Mouse (Mus musculus): ENCODE measurements around the gene Cog7. TPM values are rescaled to one million over a fixed set of nuclear protein-coding genes. Genes with fewer than 3 reads are reported as not detected.

Gene Cog7
- total RNA-seq, 2 experiments from 2014 or later, result 4.2 to 4.4 TPM

- 0 out of 2 replicates have a peak, but pooled peaks have one; percentile 14 for ATAC-seq (replicated peaks; ENCODE audit: low FRiP score, poor library complexity, severe bottlenecking)
Measured at GRCm38 (mm10) chr7:121955802-121956201, 25.7 kb downstream of the Cog7 start.

- ATAC-seq (replicated peaks; ENCODE audit: low FRiP score, poor library complexity, severe bottlenecking), result no peak
Measured at GRCm38 (mm10) chr7:121954891-121955669, 26.4 kb downstream of the Cog7 start.

- ATAC-seq (replicated peaks; ENCODE audit: low FRiP score, poor library complexity, severe bottlenecking), result no peak
Measured at GRCm38 (mm10) chr7:121947513-121947912, 34.0 kb downstream of the Cog7 start.

- ATAC-seq (replicated peaks; ENCODE audit: low FRiP score, poor library complexity, severe bottlenecking), result no peak
Measured at GRCm38 (mm10) chr7:121946196-121946595, 35.3 kb downstream of the Cog7 start.

- no peak for ATAC-seq (replicated peaks; ENCODE audit: low FRiP score, poor library complexity, severe bottlenecking)
Measured at GRCm38 (mm10) chr7:121942371-121942770, 39.1 kb downstream of the Cog7 start.

- ATAC-seq (replicated peaks; ENCODE audit: low FRiP score, poor library complexity, severe bottlenecking), result no peak
Measured at GRCm38 (mm10) chr7:121941640-121942039, 39.9 kb downstream of the Cog7 start.

GRCm38 (mm10) chr7:121941016-121941415 is 40.5 kb downstream of the Cog7 start:
- ATAC-seq (replicated peaks; ENCODE audit: low FRiP score, poor library complexity, severe bottlenecking), result no peak

GRCm38 (mm10) chr7:121939729-121940128 is 41.8 kb downstream of the Cog7 start:
- no peak for ATAC-seq (replicated peaks; ENCODE audit: low FRiP score, poor library complexity, severe bottlenecking)

- no peak for ATAC-seq (replicated peaks; ENCODE audit: low FRiP score, poor library complexity, severe bottlenecking)
Measured at GRCm38 (mm10) chr7:121939244-121939643, 42.3 kb downstream of the Cog7 start.

GRCm38 (mm10) chr7:121938124-121938891 is 43.2 kb downstream of the Cog7 start:
- no peak for ATAC-seq (replicated peaks; ENCODE audit: low FRiP score, poor library complexity, severe bottlenecking)

- no peak for ATAC-seq (replicated peaks; ENCODE audit: low FRiP score, poor library complexity, severe bottlenecking)
Measured at GRCm38 (mm10) chr7:121936861-121937630, 44.5 kb downstream of the Cog7 start.

- ATAC-seq (replicated peaks; ENCODE audit: low FRiP score, poor library complexity, severe bottlenecking), result no peak
Measured at GRCm38 (mm10) chr7:121935906-121936794, 45.4 kb downstream of the Cog7 start.

GRCm38 (mm10) chr7:121934346-121934745 is 47.2 kb downstream of the Cog7 start:
- no peak for ATAC-seq (replicated peaks; ENCODE audit: low FRiP score, poor library complexity, severe bottlenecking)

- ATAC-seq (replicated peaks; ENCODE audit: low FRiP score, poor library complexity, severe bottlenecking), result no peak
Measured at GRCm38 (mm10) chr7:121933675-121934074, 47.8 kb downstream of the Cog7 start.

- ATAC-seq (replicated peaks; ENCODE audit: low FRiP score, poor library complexity, severe bottlenecking), result no peak
Measured at GRCm38 (mm10) chr7:121931246-121931645, 50.3 kb downstream of the Cog7 start.

- ATAC-seq (replicated peaks; ENCODE audit: low FRiP score, poor library complexity, severe bottlenecking), result no peak
Measured at GRCm38 (mm10) chr7:121927882-121928281, 53.6 kb downstream of the Cog7 start.

GRCm38 (mm10) chr7:121924361-121924760 is 57.1 kb downstream of the Cog7 start:
- no peak for ATAC-seq (replicated peaks; ENCODE audit: low FRiP score, poor library complexity, severe bottlenecking)

- ATAC-seq (replicated peaks; ENCODE audit: low FRiP score, poor library complexity, severe bottlenecking), result no peak
Measured at GRCm38 (mm10) chr7:121913944-121914343, 67.6 kb downstream of the Cog7 start.

- no peak for ATAC-seq (replicated peaks; ENCODE audit: low FRiP score, poor library complexity, severe bottlenecking)
Measured at GRCm38 (mm10) chr7:121912250-121912649, 69.3 kb downstream of the Cog7 start.
